Mouse (Mus musculus): Measurements from ENCODE around the gene Gpr1. TPM values are rescaled to one million over a fixed set of nuclear protein-coding genes. Genes with fewer than 3 reads are reported as not detected.

Gpr1 gene
- 0.69 and 0.71 TPM in 2 replicates for polyA plus RNA-seq (2014; fragmentation: Nextera tagmentation; extraction: Ambion mirVana)

- 34% methylated on average over 3 of the region's 3 CpGs for WGBS
- H3K4me3 ChIP-seq (replicated peaks; ENCODE audit: low read depth, low read length) = peak within 1 kb of the TSS; percentile 15; the same call in 1 of the 2 replicates
- H3K9ac ChIP-seq (replicated peaks; ENCODE audit: low read length) = peak within 1 kb of the TSS; percentile 40; the same call in 1 of the 2 replicates
- H3K36me3 ChIP-seq (ENCODE audit: control insufficient read depth, insufficient read depth, low read length) = no peaks in the 10 kb centered on the region
- H3K27ac ChIP-seq (replicated peaks; ENCODE audit: low read depth, low read length) = peak within 1 kb of the TSS; percentile 78
- H3K4me2 ChIP-seq (ENCODE audit: low read length) = peak within 1 kb of the TSS; percentile 47
- H3K27me3 ChIP-seq (ENCODE audit: control insufficient read depth, insufficient read depth, low read length) = no peaks in the 10 kb centered on the region
- DNase-seq (no peak), ATAC-seq (ENCODE audit: low FRiP score, low TSS enrichment) (no peak)
- no peaks in the 10 kb centered on the region for H3K9me3 ChIP-seq (ENCODE audit: control insufficient read depth, low read length)
- H3K4me1 ChIP-seq (ENCODE audit: control insufficient read depth, insufficient read depth, low read length) = peaks cover 12% of the 10 kb centered on the region
These were observed at the start of gene Gpr1 for GRCm38 (mm10) chr1:63214271-63214558. Gene Gpr1, minus strand, starts transcription at chr1:63214543.

GRCm38 (mm10) chr1:63263671-63264070, 49.3 kb upstream of the Gpr1 start:
- Histone ChIP-seq H3K36me3 (ENCODE audit: control insufficient read depth, insufficient read depth, low read length) (no peaks in the 10 kb centered on the region), H3K4me1 (ENCODE audit: control insufficient read depth, insufficient read depth, low read length) (no peaks in the 10 kb centered on the region), H3K4me2 (ENCODE audit: low read length) (no peak overlapping the region), H3K27ac (replicated peaks; ENCODE audit: low read depth, low read length) (no peak overlapping the region), H3K4me3 (replicated peaks; ENCODE audit: low read depth, low read length) (no peak overlapping the region), H3K9me3 (ENCODE audit: control insufficient read depth, low read length) (no peaks in the 10 kb centered on the region), H3K9ac (replicated peaks; ENCODE audit: low read length) (no peak overlapping the region), H3K27me3 (ENCODE audit: control insufficient read depth, insufficient read depth, low read length) (peaks cover 62% of the 10 kb centered on the region)
- DNase-seq = peak; percentile 8
- ATAC-seq (ENCODE audit: low FRiP score, low TSS enrichment) = no peak
- 41% methylated on average over 11 of the region's 11 CpGs for WGBS

GRCm38 (mm10) chr1:63261041-63261590, 46.8 kb upstream of the Gpr1 start:
- Histone ChIP-seq H3K27me3 (ENCODE audit: control insufficient read depth, insufficient read depth, low read length) (peaks cover 73% of the 10 kb centered on the region), H3K36me3 (ENCODE audit: control insufficient read depth, insufficient read depth, low read length) (no peaks in the 10 kb centered on the region), H3K4me3 (replicated peaks; ENCODE audit: low read depth, low read length) (no peak overlapping the region), H3K4me2 (ENCODE audit: low read length) (no peak overlapping the region), H3K27ac (replicated peaks; ENCODE audit: low read depth, low read length) (no peak overlapping the region), H3K9me3 (ENCODE audit: control insufficient read depth, low read length) (no peaks in the 10 kb centered on the region), H3K4me1 (ENCODE audit: control insufficient read depth, insufficient read depth, low read length) (0 out of 2 replicates have a peak, but pooled peaks cover 4% of the 10 kb centered on the region), H3K9ac (replicated peaks; ENCODE audit: low read length) (no peak overlapping the region)
- no peak for ATAC-seq (ENCODE audit: low FRiP score, low TSS enrichment)
- 41% methylated on average over 17 of the region's 17 CpGs for WGBS
- peak; percentile 15 for DNase-seq

GRCm38 (mm10) chr1:63260742-63261033, 46.3 kb upstream of the Gpr1 start:
- H3K4me1 ChIP-seq (ENCODE audit: control insufficient read depth, insufficient read depth, low read length) = peaks cover 5% of the 10 kb centered on the region; the same call in 1 of the 2 replicates
- no peak overlapping the region for H3K4me2 ChIP-seq (ENCODE audit: low read length)
- DNase-seq = peak; percentile 18
- H3K4me3 ChIP-seq (replicated peaks; ENCODE audit: low read depth, low read length) = no peak overlapping the region
- WGBS = 43% methylated on average over 5 of the region's 5 CpGs
- H3K27ac ChIP-seq (replicated peaks; ENCODE audit: low read depth, low read length) = no peak overlapping the region
- no peak overlapping the region for H3K9ac ChIP-seq (replicated peaks; ENCODE audit: low read length)
- peaks cover 74% of the 10 kb centered on the region for H3K27me3 ChIP-seq (ENCODE audit: control insufficient read depth, insufficient read depth, low read length)
- no peaks in the 10 kb centered on the region for H3K9me3 ChIP-seq (ENCODE audit: control insufficient read depth, low read length)
- H3K36me3 ChIP-seq (ENCODE audit: control insufficient read depth, insufficient read depth, low read length) = no peaks in the 10 kb centered on the region
- ATAC-seq (ENCODE audit: low FRiP score, low TSS enrichment) = no peak

GRCm38 (mm10) chr1:63259916-63260741, 45.8 kb upstream of the Gpr1 start:
- Histone ChIP-seq H3K4me3 (replicated peaks; ENCODE audit: low read depth, low read length) (no peak overlapping the region), H3K27me3 (ENCODE audit: control insufficient read depth, insufficient read depth, low read length) (peaks cover 76% of the 10 kb centered on the region), H3K9me3 (ENCODE audit: control insufficient read depth, low read length) (no peaks in the 10 kb centered on the region), H3K36me3 (ENCODE audit: control insufficient read depth, insufficient read depth, low read length) (no peaks in the 10 kb centered on the region), H3K4me1 (ENCODE audit: control insufficient read depth, insufficient read depth, low read length) (peaks cover 11% of the 10 kb centered on the region; the same call in 1 of the 2 replicates), H3K27ac (replicated peaks; ENCODE audit: low read depth, low read length) (no peak overlapping the region), H3K4me2 (ENCODE audit: low read length) (no peak overlapping the region), H3K9ac (replicated peaks; ENCODE audit: low read length) (no peak overlapping the region)
- DNase-seq = peak; percentile 44
- WGBS = 55% methylated on average over 17 of the region's 17 CpGs
- ATAC-seq (ENCODE audit: low FRiP score, low TSS enrichment) = no peak

- Histone ChIP-seq H3K27ac (replicated peaks; ENCODE audit: low read depth, low read length) (no peak overlapping the region), H3K9ac (replicated peaks; ENCODE audit: low read length) (no peak overlapping the region), H3K36me3 (ENCODE audit: control insufficient read depth, insufficient read depth, low read length) (no peaks in the 10 kb centered on the region), H3K4me2 (ENCODE audit: low read length) (no peak overlapping the region), H3K4me3 (replicated peaks; ENCODE audit: low read depth, low read length) (no peak overlapping the region), H3K4me1 (ENCODE audit: control insufficient read depth, insufficient read depth, low read length) (peaks cover 13% of the 10 kb centered on the region; the same call in 1 of the 2 replicates), H3K27me3 (ENCODE audit: control insufficient read depth, insufficient read depth, low read length) (peaks cover 76% of the 10 kb centered on the region), H3K9me3 (ENCODE audit: control insufficient read depth, low read length) (no peaks in the 10 kb centered on the region)
- DNase-seq = peak; percentile 37
- 46% methylated on average over 11 of the region's 11 CpGs for whole genome bisulfite sequencing
- no peak for ATAC-seq (ENCODE audit: low FRiP score, low TSS enrichment)
These were observed 45.0 kb upstream of the Gpr1 start for GRCm38 (mm10) chr1:63259271-63259830.

GRCm38 (mm10) chr1:63258501-63258900, 44.2 kb upstream of the Gpr1 start:
- H3K36me3 ChIP-seq (ENCODE audit: control insufficient read depth, insufficient read depth, low read length) = no peaks in the 10 kb centered on the region
- peaks cover 13% of the 10 kb centered on the region; the same call in 1 of the 2 replicates for H3K4me1 ChIP-seq (ENCODE audit: control insufficient read depth, insufficient read depth, low read length)
- DNase-seq = no peak
- H3K9ac ChIP-seq (replicated peaks; ENCODE audit: low read length) = no peak overlapping the region
- H3K9me3 ChIP-seq (ENCODE audit: control insufficient read depth, low read length) = no peaks in the 10 kb centered on the region
- peaks cover 74% of the 10 kb centered on the region for H3K27me3 ChIP-seq (ENCODE audit: control insufficient read depth, insufficient read depth, low read length)
- no peak overlapping the region for H3K4me3 ChIP-seq (replicated peaks; ENCODE audit: low read depth, low read length)
- ATAC-seq (ENCODE audit: low FRiP score, low TSS enrichment) = no peak
- no peak overlapping the region for H3K4me2 ChIP-seq (ENCODE audit: low read length)
- H3K27ac ChIP-seq (replicated peaks; ENCODE audit: low read depth, low read length) = no peak overlapping the region
- WGBS = 63% methylated on average over 2 of the region's 2 CpGs

- DNase-seq (peak; percentile 79), ATAC-seq (ENCODE audit: low FRiP score, low TSS enrichment) (peak; percentile 58; the same call in 1 of the 2 replicates)
- H3K9ac ChIP-seq (replicated peaks; ENCODE audit: low read length) = no peak overlapping the region
- no peaks in the 10 kb centered on the region for H3K9me3 ChIP-seq (ENCODE audit: control insufficient read depth, low read length)
- no peaks in the 10 kb centered on the region for H3K36me3 ChIP-seq (ENCODE audit: control insufficient read depth, insufficient read depth, low read length)
- no peak overlapping the region for H3K4me3 ChIP-seq (replicated peaks; ENCODE audit: low read depth, low read length)
- H3K4me1 ChIP-seq (ENCODE audit: control insufficient read depth, insufficient read depth, low read length) = peaks cover 13% of the 10 kb centered on the region; the same call in 1 of the 2 replicates
- H3K27ac ChIP-seq (replicated peaks; ENCODE audit: low read depth, low read length) = peak overlapping the region; percentile 81
- WGBS = 7% methylated on average over 5 of the region's 5 CpGs
- peaks cover 67% of the 10 kb centered on the region for H3K27me3 ChIP-seq (ENCODE audit: control insufficient read depth, insufficient read depth, low read length)
- H3K4me2 ChIP-seq (ENCODE audit: low read length) = no peak overlapping the region
These were observed 41.7 kb upstream of the Gpr1 start for GRCm38 (mm10) chr1:63256083-63256482.

Measured in midbrain, embryonic 14.5 days (tissue).